Comparison of ENCODE assay signal across 8 mouse cellular contexts in the genomic region with DNA sequence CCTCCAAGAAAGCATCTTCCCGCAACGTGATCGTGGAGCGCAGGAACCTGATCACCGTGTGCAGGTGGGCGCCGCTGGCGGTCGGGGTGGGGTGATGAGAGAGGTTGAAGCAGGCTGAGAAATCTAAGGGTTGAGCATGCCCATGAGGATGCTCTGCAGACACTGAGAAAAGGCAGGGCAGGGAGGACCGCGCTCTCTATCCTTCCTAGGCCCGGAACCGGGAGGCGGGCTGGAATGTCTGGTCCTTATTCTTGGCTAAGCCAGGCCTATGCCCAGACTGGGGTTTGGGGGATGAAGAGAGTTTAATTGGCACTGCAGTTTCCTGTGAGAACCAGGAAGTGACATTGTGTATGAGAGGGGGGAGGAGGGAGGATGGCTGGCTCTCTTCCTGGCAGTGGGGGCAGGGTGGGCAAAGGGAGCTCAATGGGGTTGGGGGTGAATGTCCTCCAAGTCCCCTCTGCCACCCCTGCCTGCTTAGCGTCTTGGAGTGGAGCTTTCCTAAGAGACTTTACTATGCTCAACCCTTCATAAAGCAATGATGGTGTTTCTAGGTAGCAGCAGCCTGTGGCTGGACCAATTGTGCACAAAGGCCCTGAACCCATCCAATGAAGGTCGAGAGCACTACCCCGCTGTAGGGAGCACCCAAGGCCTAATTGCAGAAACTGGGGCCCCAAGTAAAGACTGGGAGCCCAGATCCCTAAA. TPM values are rescaled to one million over a fixed set of nuclear protein-coding genes. Genes with fewer than 3 reads are reported as not detected.
DNase-seq lines count a peak whose midpoint lies in the region; ATAC-seq and TF ChIP-seq lines count a peak whose summit lies in the region.

No protein-coding gene starts in this region.

- ATAC-seq in forebrain, postnatal 0 days = peak; percentile 77
- no peak for ATAC-seq in limb, embryonic 11.5 days (ENCODE audit: insufficient number of reproducible peaks, low FRiP score, low TSS enrichment, low read depth)

- peak overlapping the region; percentile 87 for H3K4me2 ChIP-seq in forebrain, postnatal 0 days (ENCODE audit: low read depth)
- peak overlapping the region; percentile 83 for H3K4me2 ChIP-seq in limb, embryonic 11.5 days (ENCODE audit: low read depth, severe bottlenecking)

- peaks cover 35% of the 10 kb centered on the region for H3K4me1 ChIP-seq in forebrain, postnatal 0 days (ENCODE audit: insufficient read depth)
- peaks cover 10% of the 10 kb centered on the region for H3K4me1 ChIP-seq in limb, embryonic 11.5 days (ENCODE audit: control insufficient read depth, insufficient read depth, low read length)

- H3K9me3 ChIP-seq in forebrain, postnatal 0 days (ENCODE audit: low read length) = no peaks in the 10 kb centered on the region
- H3K9me3 ChIP-seq in limb, embryonic 11.5 days (ENCODE audit: control insufficient read depth, low read length) = no peaks in the 10 kb centered on the region

- H3K4me3 ChIP-seq in forebrain, postnatal 0 days (ENCODE audit: low read depth, low read length) = peak overlapping the region; percentile 93
- peak overlapping the region; percentile 32 for H3K4me3 ChIP-seq in limb, embryonic 11.5 days (ENCODE audit: low read depth, low read length)

- peak overlapping the region; percentile 97 for H3K9ac ChIP-seq in forebrain, postnatal 0 days
- peak overlapping the region; percentile 3; the same call in 1 of the 2 replicates for H3K9ac ChIP-seq in limb, embryonic 11.5 days (ENCODE audit: low read length)

- no peak for TF ChIP-seq CTCF in forebrain, postnatal 0 days (IDR thresholded peaks at IDR 0.05; ENCODE audit: low read depth)

- H3K36me3 ChIP-seq in forebrain, postnatal 0 days (ENCODE audit: insufficient read depth) = peaks cover 8% of the 10 kb centered on the region; the same call in 1 of the 2 replicates
- H3K36me3 ChIP-seq in limb, embryonic 11.5 days (ENCODE audit: control insufficient read depth, insufficient read depth, low read length) = no peaks in the 10 kb centered on the region

- DNase-seq in adrenal gland, postnatal 14 days = peak; percentile 45
- DNase-seq in adrenal gland, adult 2 months = no peak
- peak; percentile 50 for DNase-seq in right cerebral cortex, adult 18-20 months
- DNase-seq in right cerebral cortex, postnatal 36 days (ENCODE audit: low spot score in 2 of 2) = no peak
- peak; percentile 83 for DNase-seq in forebrain, postnatal 0 days
- no peak for DNase-seq in limb, embryonic 11.5 days (ENCODE audit: low spot score)
- DNase-seq in retina, postnatal 1 day = peak; percentile 72
- no peak for DNase-seq in gastrocnemius, adult 18-20 months (ENCODE audit: low spot score)

- 4% methylated on average over 17 of the region's 17 CpGs for WGBS in forebrain, postnatal 0 days
- 9% methylated on average over 17 of the region's 17 CpGs for whole genome bisulfite sequencing in limb, embryonic 11.5 days

- peak overlapping the region; percentile 98 for H3K27ac ChIP-seq in forebrain, postnatal 0 days (ENCODE audit: low read depth, low read length)
- no peak overlapping the region for H3K27ac ChIP-seq in limb, embryonic 11.5 days (replicated peaks; ENCODE audit: low read depth, low read length)

- H3K27me3 ChIP-seq in forebrain, postnatal 0 days (ENCODE audit: insufficient read depth, low read length) = no peaks in the 10 kb centered on the region
- peaks cover 25% of the 10 kb centered on the region for H3K27me3 ChIP-seq in limb, embryonic 11.5 days (ENCODE audit: control insufficient read depth, insufficient read depth, low read length)

RNA-seq across cellular contexts. Expression of a gene that starts 0.7 kb away (rescaled TPM):
- total RNA-seq in adrenal gland, postnatal 14 days (2021) = 31.3 and 31.6 TPM in 2 replicates
- total RNA-seq in adrenal gland, adult 2 months (2021) = 10 to 100 TPM; 36.8 to 51.7 TPM
- 46.3 and 77.5 TPM in 2 replicates for polyA plus RNA-seq in adrenal gland, adult 2 months (2012; rRNA removed)
- total RNA-seq in forebrain, postnatal 0 days (2014; rRNA removed) = 306 and 418 TPM in 2 replicates
- polyA plus RNA-seq in forebrain, postnatal 0 days (2015; fragmentation: Nextera tagmentation; extraction: Ambion mirVana) = 118 and 121 TPM in 2 replicates
- 0.57 and 1.0 TPM in 2 replicates for polyA plus RNA-seq in limb, embryonic 11.5 days (2014; fragmentation: Nextera tagmentation; extraction: Ambion mirVana)
- total RNA-seq in gastrocnemius, adult 18-20 months (2021) = not detected

RNA-seq across cellular contexts. Expression of a gene that starts 13.9 kb away (rescaled TPM):
- total RNA-seq in adrenal gland, postnatal 14 days (2021) = 373 and 415 TPM in 2 replicates
- total RNA-seq in adrenal gland, adult 2 months (2021) = 100 to 1,000 TPM; 504 to 683 TPM
- 1,025 and 1,107 TPM in 2 replicates for polyA plus RNA-seq in adrenal gland, adult 2 months (2012; rRNA removed)
- 96.3 and 114 TPM in 2 replicates for total RNA-seq in forebrain, postnatal 0 days (2014; rRNA removed)
- 120 and 129 TPM in 2 replicates for polyA plus RNA-seq in forebrain, postnatal 0 days (2015; fragmentation: Nextera tagmentation; extraction: Ambion mirVana)
- 166 and 180 TPM in 2 replicates for polyA plus RNA-seq in limb, embryonic 11.5 days (2014; fragmentation: Nextera tagmentation; extraction: Ambion mirVana)
- 10 to 100 TPM; 61.2 to 62.0 TPM for total RNA-seq in gastrocnemius, adult 18-20 months (2021)

RNA-seq across cellular contexts. Expression of a gene that starts 27.9 kb away (rescaled TPM):
- 17.5 and 72.4 TPM in 2 replicates for total RNA-seq in adrenal gland, postnatal 14 days (2021)
- total RNA-seq in adrenal gland, adult 2 months (2021) = under 1 TPM; 0.35 to 0.49 TPM
- 0.02 TPM in 1 of 2 replicates, not detected in the other for polyA plus RNA-seq in adrenal gland, adult 2 months (2012; rRNA removed)
- total RNA-seq in forebrain, postnatal 0 days (2014; rRNA removed) = 0.24 and 1.2 TPM in 2 replicates
- polyA plus RNA-seq in forebrain, postnatal 0 days (2015; fragmentation: Nextera tagmentation; extraction: Ambion mirVana) = 0.50 and 0.68 TPM in 2 replicates
- polyA plus RNA-seq in limb, embryonic 11.5 days (2014; fragmentation: Nextera tagmentation; extraction: Ambion mirVana) = 20.4 and 24.6 TPM in 2 replicates
- under 1 TPM in 1 of 2 experiments, not detected in 1; 0.07 TPM for total RNA-seq in gastrocnemius, adult 18-20 months (2021)

RNA-seq across cellular contexts. Expression of a gene that starts 36.2 kb away (rescaled TPM):
- total RNA-seq in adrenal gland, postnatal 14 days (2021) = 180 and 194 TPM in 2 replicates
- 100 to 1,000 TPM; 165 to 211 TPM for total RNA-seq in adrenal gland, adult 2 months (2021)
- 251 and 310 TPM in 2 replicates for polyA plus RNA-seq in adrenal gland, adult 2 months (2012; rRNA removed)
- total RNA-seq in forebrain, postnatal 0 days (2014; rRNA removed) = 49.5 and 66.2 TPM in 2 replicates
- polyA plus RNA-seq in forebrain, postnatal 0 days (2015; fragmentation: Nextera tagmentation; extraction: Ambion mirVana) = 72.3 and 86.6 TPM in 2 replicates
- 58.8 and 60.5 TPM in 2 replicates for polyA plus RNA-seq in limb, embryonic 11.5 days (2014; fragmentation: Nextera tagmentation; extraction: Ambion mirVana)
- total RNA-seq in gastrocnemius, adult 18-20 months (2021) = 10 to 100 TPM; 17.1 to 20.7 TPM

RNA-seq across cellular contexts. Expression of a gene that starts 53.6 kb away (rescaled TPM):
- 8.2 and 9.6 TPM in 2 replicates for total RNA-seq in adrenal gland, postnatal 14 days (2021)
- total RNA-seq in adrenal gland, adult 2 months (2021) = 1 to 10 TPM; 2.8 to 8.3 TPM
- 18.1 and 22.9 TPM in 2 replicates for polyA plus RNA-seq in adrenal gland, adult 2 months (2012; rRNA removed)
- total RNA-seq in forebrain, postnatal 0 days (2014; rRNA removed) = 351 and 361 TPM in 2 replicates
- polyA plus RNA-seq in forebrain, postnatal 0 days (2015; fragmentation: Nextera tagmentation; extraction: Ambion mirVana) = 26.2 and 26.9 TPM in 2 replicates
- polyA plus RNA-seq in limb, embryonic 11.5 days (2014; fragmentation: Nextera tagmentation; extraction: Ambion mirVana) = 5.5 and 7.9 TPM in 2 replicates
- total RNA-seq in gastrocnemius, adult 18-20 months (2021) = 1 to 10 TPM in 1 of 2 experiments, under 1 TPM in 1; 0.62 to 1.1 TPM

Comparison
In these comparisons a context has a peak if more than half of its experiments do, and no peak if none do; other contexts are left out.
1. DNase-seq: peak in adrenal gland, postnatal 14 days (single experiment), right cerebral cortex, adult 18-20 months (single experiment), forebrain, postnatal 0 days (single experiment) and retina, postnatal 1 day (single experiment); none in adrenal gland, adult 2 months (single experiment), right cerebral cortex, postnatal 36 days (0 of 2), limb, embryonic 11.5 days (single experiment) and gastrocnemius, adult 18-20 months (single experiment).
2. RNA of a gene that starts 0.7 kb away (total RNA-seq): 306 to 418 TPM in forebrain, postnatal 0 days, 36.8 to 51.7 TPM in adrenal gland, adult 2 months and 31.3 to 31.6 TPM in adrenal gland, postnatal 14 days; not detected in gastrocnemius, adult 18-20 months; every median in the first group is over 10 times any median in the second.